Mouse (Mus musculus) heart, postnatal 4 days (tissue): ENCODE results near the gene Pgm2. TPM values are rescaled to one million over a fixed set of nuclear protein-coding genes. Genes with fewer than 3 reads are reported as not detected.

Experiments
- DNase-seq: peaks from one replicate; pipeline ENCODE4 v3.0.0; 2021
- total RNA-seq, 2 experiments: library from RNA; stranded (reverse); gene quantifications; 2 replicates each; pipeline ENCODE4 v1.2.3; 2021

Pgm2 gene
- total RNA-seq, 2 experiments from 2014 or later, result 13.2 to 14.5 TPM

DNA sequence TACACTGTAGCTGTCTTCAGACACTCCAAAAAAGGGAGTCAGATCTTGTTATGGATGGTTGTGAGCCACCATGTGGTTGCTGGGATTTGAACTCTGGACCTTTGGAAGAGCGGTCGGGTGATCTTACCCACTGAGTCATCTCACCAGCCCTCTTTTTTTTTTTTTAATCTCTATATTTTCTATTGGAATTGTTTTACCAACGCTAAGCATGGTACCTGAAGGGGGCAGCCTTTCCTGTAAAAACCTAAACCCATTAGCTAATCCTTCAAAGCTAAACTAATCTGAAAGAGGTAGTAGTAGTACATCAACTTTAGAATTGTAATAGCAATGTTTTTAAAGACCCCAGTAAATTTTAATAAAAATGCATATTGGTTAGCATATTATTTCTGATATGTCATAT, 17.2 kb upstream of the Pgm2 start:
- peak; percentile 32 for DNase-seq

DNA sequence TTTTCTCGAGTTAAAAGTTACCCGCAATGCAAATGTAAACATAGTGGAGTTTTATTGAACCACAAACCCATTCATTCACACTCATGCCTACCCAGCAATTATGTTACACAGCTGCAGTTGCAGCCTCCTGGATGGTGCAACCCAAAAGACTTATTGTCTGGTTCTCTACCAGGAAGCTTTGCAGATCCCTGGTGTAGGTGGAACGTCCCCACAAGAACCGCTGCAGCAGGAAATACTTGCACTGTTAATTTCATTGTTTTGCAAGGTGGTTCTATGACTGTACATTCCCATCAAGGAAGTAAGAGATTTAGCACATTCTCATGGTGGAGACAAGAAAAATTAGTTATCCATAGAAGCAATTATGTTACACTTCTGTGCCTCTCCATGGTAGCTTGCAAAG, 15.4 kb upstream of the Pgm2 start:
- no peak for DNase-seq

DNA sequence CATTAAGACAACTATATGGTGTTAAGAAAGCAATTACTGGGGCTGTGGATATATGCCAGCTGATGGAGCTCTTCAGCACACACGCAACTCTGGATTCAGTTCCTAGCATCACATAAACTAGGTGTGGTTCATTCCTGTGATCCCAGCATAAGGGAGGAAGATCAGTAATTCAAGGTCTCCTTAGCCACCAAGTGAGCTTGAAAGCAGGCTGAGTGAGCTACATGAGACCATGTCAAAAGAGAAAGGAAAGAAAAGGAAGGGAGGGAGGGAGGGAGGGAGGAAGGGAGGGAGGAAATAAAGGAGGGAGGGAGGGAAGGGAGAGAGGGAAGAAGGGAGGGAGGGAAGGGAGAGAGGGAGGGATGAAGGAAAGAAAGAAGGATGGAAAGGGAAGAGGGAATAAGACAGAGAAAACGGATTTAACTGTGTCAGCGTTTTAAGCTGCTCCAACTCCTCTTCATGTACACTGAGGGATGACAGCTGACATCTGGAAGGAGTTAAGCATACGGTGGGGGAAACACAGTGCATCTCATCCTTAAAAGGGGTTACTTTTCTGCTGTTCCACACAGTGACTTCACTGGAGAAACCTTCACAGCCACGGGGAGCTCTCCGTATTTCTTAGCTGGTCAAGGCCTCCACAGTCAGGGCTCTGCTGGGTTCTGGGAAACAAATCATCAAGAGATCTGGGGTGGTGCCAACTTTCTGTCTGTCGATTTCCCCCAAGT, 13.8 kb upstream of the Pgm2 start:
- DNase-seq, result peak; percentile 15

DNA sequence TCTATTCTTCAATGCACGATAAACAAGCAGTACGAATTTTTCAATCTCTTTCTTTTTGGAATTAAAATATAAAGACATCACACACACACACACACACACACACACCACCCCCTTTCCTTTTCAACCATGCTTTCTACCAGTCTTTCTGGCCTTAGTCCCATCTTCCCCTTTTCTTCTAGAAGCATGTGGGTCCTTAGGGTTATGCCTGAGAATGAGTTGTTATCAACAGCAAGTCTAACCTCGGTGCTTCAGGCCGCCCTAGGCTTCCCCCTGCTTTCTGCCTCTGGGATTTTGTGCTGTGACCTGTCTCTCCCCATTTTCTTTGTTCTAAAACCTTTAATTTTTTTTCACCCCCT, 13.3 kb upstream of the Pgm2 start:
- no peak for DNase-seq

DNA sequence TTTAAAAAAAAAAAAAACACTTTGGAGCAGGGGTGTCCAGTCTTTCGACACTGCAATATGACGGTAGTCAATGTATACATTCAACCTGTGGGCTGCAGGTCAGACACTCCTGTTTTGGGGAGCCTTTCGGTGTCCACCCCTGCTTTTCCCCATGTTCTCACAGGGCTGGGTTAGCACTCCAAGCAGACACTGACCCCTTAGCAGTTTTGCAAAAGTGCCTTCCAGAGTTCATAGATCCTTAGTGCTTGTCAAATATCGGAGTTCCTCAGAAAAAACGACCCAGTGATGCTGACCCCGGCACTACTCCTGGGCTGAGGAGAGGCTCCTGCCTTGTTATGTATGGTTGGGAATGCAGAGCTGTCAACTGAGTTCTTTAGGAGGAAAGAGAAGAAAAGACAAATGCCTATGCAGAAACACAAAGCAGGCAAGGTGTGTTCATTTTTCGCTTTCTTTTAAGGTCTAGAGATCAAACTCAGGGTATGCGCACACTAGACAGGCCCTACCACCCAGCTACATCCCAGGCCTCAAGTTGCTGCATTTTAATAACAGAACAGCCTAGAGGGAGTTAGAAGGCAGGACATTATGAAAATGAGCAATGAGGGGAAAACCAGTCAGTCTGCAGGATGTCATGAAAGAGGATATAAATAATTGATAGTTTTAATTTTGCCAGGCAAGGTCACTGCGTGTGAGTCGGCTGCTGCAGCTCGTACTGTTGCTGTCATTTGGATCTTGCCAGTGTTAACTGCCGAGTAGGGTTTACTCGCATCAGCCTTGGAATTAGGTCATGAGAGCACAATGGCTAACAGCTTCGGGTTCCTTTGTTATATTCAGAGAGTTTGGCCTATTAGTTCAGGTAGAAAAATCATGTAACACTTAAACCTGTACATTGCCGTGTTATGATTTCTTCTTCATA, 9.0 kb upstream of the Pgm2 start:
- no peak for DNase-seq

DNA sequence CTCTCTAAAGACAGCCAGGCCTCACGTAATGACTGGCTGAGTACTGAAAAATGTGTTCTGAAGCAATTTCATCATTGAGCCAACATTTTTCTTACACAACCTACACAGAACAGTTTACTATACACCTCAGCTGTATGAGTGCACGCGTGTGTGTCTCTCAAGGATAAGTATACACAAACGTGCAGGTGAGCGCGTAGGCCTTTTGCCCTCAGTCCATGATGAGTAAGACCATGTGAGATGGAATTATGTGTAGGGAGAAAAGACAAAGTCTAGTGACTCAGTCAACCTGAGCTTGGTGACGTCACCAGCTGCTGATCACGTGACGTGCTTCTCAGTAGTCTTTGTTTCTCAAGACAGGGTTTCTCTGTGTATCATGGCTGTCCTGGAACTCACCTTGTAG, 7.3 kb upstream of the Pgm2 start:
- DNase-seq, result no peak

DNA sequence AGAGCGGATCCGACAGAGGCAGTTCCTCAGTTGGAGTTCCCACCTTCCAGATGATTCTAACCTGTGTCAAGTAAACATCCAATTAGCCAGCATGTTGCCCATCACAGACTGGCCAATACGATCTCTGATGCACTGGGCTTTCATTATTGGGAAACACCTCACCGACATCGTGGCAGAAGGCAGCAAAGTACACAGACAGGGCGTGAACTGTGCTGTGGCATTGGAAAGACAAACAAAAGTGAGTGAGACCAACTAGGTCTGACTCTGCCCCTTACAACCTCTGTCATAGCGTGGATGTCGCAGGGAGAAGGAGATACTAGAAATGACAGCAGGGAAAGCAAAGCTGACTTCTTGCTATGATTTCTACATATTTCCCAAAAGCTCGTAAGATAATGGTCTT, 4.0 kb upstream of the Pgm2 start:
- DNase-seq, result no peak

DNA sequence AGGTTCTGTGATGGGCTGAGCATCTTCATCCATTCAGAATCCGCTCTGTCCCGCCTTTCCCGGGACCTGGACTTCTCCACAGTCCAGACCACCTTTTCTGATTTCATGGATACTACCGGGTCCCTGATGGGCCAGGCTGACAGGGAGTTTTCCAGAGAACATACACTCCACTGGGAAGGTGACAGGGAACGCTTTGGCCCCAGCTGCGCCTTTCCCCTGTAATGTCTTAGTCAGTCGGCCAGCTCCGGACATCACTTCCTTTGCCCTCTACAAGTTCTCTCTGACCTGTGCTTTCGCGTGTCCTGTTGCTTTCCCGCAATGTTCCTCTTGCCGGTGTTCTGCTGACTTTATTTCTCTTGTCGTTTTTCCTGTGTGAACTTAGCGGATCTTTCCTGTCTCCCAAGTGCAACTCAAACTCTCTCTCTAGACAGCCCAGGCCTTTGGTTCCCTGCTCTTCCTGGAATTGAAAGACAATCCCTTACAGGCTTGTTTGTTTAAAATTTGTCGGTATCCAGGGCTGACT, 660 bp downstream of the Pgm2 start:
- DNase-seq, result peak; percentile 42

DNA sequence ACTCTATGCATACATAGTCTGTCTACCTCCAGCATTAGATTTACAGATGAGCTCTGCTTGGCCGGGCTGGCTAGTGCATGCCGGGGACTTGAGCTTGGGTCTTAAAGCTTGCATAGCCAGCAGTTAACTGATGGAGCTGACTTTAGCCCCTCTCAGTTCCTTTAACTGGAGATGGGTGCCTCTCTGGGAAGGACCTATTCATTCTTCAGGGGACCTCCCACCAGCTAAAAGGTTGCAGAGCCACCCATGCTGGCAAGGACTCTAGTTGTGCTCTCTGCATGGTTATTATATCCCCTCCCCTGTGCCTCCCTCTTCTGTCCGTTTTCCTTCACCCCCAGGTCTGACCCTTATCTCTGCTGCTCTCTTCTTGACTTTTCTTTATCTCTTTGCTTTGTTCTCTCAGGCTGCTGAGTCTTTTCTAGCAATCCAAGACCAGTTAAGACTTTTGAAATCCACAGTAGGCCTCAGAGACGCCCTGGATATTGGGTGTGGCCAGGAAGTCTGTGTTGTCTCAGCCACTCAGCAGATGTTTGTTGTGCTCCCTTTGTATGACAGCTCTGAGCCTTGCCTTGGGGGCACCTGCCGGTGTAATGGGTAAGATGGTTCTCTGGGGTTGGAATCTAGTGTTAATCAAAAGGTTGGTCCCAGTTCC, 2.7 kb downstream of the Pgm2 start:
- no peak for DNase-seq

DNA sequence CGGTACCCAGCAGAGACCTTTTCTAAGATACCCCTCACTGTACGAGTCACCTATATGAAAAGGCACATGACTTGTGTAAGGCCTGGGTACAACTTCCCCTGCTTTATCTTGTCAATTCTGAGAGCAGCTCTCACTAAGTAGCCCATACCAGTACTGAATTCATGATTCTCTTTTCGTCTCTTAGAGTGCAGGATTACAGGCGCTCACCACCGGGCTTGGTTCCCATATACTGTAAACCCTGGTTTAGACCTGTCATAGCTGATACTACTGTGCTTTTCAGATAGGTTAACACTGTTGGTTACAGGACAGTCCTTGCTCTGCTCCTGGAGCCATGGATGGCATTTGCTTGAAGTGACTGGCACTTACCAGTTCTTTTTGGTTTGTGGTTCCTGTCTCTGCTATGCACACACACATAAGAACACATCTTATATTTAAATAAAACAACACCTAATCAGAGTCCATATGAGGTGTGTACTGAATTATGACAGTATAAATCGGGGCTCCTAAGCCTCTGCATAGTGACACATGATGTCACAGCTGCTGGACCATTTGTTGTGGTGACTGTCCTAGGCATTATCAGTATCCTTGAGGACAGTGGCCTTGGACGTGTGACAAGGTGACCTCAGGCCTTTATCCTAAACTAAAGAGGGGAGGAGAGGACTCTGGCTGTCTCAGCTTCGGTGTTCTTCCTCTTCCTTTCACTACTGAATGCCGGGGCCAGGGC, 9.4 kb downstream of the Pgm2 start:
- no peak for DNase-seq

DNA sequence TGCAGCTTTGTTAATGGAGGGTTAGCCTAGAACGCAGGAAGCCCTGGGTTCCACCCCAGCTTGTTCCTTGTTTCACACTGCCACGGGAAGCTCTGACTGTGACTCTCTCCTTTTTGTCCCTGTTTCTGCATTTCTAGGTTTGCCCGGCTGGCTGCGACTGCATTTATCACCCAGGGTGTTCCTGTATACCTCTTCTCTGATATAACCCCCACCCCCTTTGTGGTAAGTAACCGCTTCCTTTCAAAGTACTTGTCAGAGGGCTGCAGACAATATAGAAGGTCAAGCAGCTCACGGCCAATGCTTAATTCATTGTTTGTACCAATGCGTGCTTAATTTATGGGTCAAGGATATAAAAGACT, 9.9 kb downstream of the Pgm2 start:
- no peak for DNase-seq

DNA sequence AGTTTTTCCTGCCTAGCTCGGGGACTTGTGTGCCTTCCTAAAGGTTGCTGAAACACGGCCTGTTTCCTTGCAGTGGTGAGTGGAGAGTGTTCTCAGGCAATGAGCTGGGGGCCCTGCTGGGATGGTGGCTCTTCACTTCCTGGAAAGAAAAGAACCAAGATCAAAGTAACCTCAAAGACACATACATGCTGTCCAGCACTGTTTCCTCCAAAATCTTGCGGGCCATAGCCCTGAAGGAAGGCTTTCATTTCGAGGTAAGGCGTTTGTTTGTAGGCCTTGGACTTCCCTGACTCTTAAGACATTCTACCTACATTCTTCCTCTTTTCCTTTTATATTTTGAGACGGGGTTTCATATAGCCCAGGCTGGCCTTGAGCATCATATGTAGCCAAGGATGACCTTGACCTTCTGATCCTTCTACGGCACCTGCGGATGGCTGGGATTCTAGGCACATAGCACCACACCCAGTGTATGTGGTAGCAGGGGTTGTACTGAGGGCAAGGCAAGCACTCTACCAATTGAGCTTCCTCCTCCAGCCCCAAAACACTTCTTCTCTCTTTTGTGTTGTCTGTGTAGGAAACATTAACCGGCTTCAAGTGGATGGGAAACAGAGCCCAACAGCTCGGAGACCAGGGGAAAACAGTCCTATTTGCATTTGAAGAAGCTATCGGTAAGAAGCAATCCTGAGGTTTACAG, 15.0 kb downstream of the Pgm2 start:
- no peak for DNase-seq

DNA sequence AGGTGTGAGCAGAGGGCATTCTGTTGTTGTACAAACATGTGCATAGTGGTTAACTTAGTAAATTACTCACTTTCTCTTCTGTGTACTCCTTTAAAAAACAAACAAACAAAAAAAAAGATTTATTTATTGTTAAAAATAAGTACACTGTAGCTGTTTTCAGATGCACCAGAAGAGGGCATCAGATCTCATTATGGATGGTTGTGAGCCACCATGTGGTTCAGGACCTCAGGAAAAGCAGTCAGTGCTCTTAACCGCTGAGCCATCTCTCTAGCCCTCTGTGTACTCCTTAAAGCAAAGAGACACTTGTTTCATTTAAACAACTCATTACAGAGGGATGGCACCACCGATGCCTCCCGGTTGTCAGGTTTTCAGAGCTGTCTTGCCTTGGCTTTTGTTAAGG, 16.5 kb downstream of the Pgm2 start:
- peak; percentile 30 for DNase-seq

DNA sequence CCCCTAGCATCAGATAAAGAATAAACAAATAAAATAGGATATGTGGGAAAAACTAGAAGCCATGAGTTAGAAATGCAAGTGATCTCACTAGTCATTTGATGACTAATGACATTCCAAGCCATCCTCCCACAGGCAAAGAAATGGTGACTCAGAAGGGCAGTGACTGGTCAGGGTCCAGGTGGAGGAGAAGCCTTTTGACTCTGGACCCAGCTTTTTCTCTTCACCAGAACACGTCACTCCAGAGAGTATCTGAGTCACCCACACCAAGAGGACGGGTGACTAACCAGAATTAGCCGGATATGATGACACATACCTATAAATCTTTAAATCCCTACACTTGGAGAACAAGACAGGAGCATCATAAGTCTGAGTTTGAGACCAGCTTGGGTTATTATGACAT, 19.6 kb downstream of the Pgm2 start:
- DNase-seq, result no peak

DNA sequence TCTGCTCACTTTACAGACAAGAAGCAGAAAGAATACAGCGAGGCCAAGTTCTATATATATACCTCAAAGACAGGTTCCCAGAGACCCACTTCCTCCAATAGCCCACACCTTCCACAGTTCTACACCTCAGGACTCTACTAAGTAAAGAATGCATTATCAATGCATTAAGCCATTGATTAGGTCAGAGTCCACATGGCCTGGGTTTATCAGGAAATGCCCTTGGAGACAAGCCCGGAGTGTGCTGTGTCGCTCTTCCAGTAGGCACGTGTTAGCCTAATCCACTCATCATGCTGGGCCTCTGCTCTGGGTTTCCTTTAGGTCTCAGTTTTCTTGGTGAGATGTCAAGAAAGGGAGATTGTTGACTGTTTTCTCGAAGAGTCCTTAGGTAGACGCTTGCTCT, 21.5 kb downstream of the Pgm2 start:
- DNase-seq, result no peak

DNA sequence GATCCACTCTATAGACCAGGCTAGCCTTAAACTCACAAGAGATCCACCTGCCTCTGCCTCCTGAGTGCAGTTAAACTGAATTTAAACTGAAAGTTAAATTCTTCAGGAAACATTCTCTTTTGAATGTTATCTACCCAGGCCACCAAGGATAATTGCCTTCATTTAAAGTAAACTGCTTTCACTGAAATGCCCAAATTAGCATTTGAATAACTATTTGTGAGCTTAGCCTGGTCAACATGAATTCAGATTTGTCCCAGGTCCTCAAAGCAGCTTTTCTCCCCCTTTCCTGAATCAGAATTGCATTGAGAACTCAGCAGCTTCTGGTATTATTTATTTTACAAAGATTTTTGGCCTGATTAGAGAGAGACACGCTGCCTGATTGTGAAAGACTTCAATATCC, 24.4 kb downstream of the Pgm2 start:
- DNase-seq, result no peak

DNA sequence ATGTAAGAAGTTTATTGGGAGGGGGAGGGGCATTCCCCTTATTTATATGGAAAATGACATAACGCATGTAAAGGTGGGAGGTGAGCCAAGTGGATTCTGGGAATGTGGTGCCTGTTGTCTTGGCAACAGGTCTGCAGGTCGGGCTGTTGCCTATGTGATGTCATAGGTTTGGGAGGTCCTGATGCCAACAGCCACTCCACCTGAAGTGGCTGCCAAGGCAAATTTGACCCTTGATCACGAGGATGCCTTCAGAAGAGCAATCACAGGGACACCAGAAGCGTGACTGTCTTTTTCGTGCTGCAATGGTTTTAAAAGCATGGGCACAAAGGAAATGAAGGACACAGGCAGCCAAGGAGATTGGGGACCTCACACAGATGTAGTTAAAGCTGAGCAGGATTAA, 33.0 kb downstream of the Pgm2 start:
- DNase-seq, result no peak

DNA sequence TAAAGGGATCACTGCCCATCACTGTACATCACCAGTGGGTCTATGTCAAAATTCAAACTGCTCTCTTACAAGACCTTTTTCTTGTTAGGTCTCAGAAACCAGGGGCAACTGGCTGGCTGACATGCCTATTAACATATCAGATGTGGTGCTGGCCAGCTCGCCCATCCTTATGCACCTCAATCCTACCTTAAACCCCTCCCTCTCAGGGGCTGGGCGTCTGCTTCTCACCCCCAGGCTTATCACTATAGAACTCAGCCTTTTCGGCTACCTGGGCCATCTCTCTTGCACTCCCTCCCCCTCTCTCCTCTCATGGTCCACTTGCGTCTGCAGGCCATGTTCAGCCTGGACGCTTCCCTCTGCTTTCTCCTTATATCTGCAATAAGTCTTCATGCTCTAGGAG, 38.8 kb downstream of the Pgm2 start:
- no peak for DNase-seq

DNA sequence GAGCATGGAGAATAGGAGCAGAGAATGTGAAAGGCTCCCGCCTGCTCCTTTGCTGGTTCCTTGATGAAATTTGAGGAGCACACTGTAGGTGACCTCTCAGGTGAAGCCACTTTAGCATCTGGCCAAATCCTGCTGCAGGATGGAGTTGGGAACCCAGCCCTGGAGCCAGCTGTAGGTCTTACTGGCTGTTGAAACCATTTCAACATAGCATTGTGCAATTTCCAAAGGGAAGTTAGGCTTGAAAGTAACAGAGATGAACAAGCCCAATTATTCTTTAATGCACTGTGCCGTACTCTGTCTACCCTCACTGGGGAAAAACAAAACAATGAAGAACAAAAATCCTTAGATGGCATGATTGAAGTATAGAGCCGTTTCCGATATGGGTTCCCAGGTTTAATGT, 41.2 kb downstream of the Pgm2 start:
- DNase-seq, result no peak

DNA sequence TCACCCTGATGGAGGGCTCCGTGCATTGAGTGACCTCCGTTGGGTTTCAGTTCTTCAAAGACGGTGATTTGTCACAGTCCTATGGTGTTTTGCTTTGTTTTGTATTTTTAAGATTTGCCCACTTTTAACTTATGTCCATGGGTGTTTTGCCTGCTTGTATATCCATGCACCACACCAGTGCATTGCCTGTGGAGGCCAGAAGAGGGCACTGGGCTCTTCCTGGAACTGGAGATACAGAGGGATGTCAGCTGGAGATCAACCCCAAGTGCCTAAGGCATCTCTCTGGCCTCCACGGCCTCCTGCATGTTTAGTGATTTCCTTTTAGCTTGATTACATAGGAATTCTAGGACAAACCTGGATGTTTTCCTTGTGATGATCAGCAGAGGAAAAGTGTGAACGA, 43.6 kb downstream of the Pgm2 start:
- DNase-seq, result no peak

DNA sequence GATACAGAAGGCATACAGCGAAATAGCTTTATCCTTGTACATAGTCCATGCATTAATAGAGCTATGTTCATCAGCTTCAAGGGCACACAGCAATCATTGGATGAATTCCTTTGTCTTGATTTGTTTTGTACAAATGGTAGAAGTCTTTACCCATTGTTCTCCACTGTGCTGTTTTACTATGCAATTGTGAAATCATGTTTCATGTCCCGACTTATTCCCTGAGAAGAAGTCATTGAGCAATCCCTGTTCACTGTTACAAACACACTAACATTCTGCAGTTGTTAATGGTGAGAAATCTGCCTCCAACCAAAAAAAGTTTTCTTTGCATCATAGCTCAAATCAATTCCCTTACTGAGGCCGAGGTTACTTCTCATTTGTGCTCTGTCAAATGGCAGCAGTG, 47.5 kb downstream of the Pgm2 start:
- no peak for DNase-seq

DNA sequence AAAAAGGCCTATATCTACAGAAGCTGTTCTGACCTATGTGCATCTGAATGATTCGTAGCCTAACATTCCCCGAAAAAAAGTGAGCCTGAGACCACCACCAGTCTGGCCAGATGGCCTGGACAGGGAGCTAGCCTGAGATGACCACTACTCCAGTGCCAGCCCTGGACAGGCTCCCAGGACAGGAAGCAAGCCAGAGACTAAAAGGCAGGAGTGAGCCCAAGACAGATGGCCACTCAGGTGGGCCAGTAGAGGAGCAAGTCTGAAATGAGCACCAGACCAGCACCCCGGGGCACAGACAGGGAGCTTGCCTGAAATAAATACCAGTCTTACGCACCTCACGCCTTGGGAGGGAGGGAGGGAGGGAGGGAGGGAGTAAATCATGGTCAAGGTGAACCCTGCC, 51.6 kb downstream of the Pgm2 start:
- no peak for DNase-seq
